In genomic region chr19:3935896-3936850, GRCm38 (mm10) we compare ENCODE assay signal across 1 mouse cellular context.
TF ChIP-seq lines count a peak whose summit lies in the region.

No protein-coding gene starts in this region.

TF ChIP-seq in CH12.LX, 34 proteins besides CTCF, POLR2A, EP300 and RAD21:
- TF ChIP-seq GABPA (IDR thresholded peaks at IDR 0.05; ENCODE audit: insufficient replicate concordance, low read depth, low read length) (no peak), MAFK (IDR thresholded peaks at IDR 0.05; ENCODE audit: insufficient replicate concordance, low read length) (0 out of 2 replicates have a peak, but pooled peaks have one; percentile 39), BHLHE40 (IDR thresholded peaks at IDR 0.05; ENCODE audit: low read depth, low read length) (peak; percentile 90), RCOR1 (conservative IDR thresholded peaks at IDR 0.05; ENCODE audit: low read depth, low read length) (peak; percentile 96), MAX (IDR thresholded peaks at IDR 0.05; ENCODE audit: low read length) (peak; percentile 75), E2F4 (IDR thresholded peaks at IDR 0.05; ENCODE audit: insufficient replicate concordance, low read depth, low read length) (no peak), ZC3H11A (IDR thresholded peaks at IDR 0.05; ENCODE audit: low read depth, low read length) (no peak), NRF1 (IDR thresholded peaks at IDR 0.05; ENCODE audit: low read depth, low read length) (no peak), KAT2A (IDR thresholded peaks at IDR 0.05; ENCODE audit: insufficient replicate concordance, low read length) (no peak), MEF2A (IDR thresholded peaks at IDR 0.05; ENCODE audit: borderline replicate concordance, low read depth, low read length) (peak; percentile 91), HCFC1 (IDR thresholded peaks at IDR 0.05; ENCODE audit: low read depth, low read length) (peak; percentile 61), MYC (IDR thresholded peaks at IDR 0.05; ENCODE audit: low read depth, low read length) (peak; percentile 61; the same call in 1 of the 2 replicates), ELF1 (IDR thresholded peaks at IDR 0.05; ENCODE audit: low read depth, low read length) (peak; percentile 79), UBTF (IDR thresholded peaks at IDR 0.05; ENCODE audit: low read depth, low read length) (no peak; the same call in 1 of the 2 replicates), ZMIZ1 (IDR thresholded peaks at IDR 0.05; ENCODE audit: low read depth, low read length) (peak; percentile 7), PAX5 (IDR thresholded peaks at IDR 0.05; ENCODE audit: low read length) (no peak), SMC3 (IDR thresholded peaks at IDR 0.05; ENCODE audit: low read depth, low read length) (no peak; the same call in 1 of the 2 replicates), TCF12 (IDR thresholded peaks at IDR 0.05; ENCODE audit: low read depth, low read length) (peak; percentile 98), SIN3A (IDR thresholded peaks at IDR 0.05; ENCODE audit: low read length) (peak; percentile 74), ZKSCAN1 (IDR thresholded peaks at IDR 0.05; ENCODE audit: borderline replicate concordance, low read depth, low read length) (peak; percentile 33; the same call in 1 of the 2 replicates), ETS1 (conservative IDR thresholded peaks at IDR 0.05; ENCODE audit: low read depth, low read length) (peak; percentile 90), CHD1 (IDR thresholded peaks at IDR 0.05; ENCODE audit: low read depth, low read length) (peak; percentile 78; the same call in 1 of the 2 replicates), ZNF384 (IDR thresholded peaks at IDR 0.05; ENCODE audit: low read depth, low read length) (peak; percentile 95), IRF4 (IDR thresholded peaks at IDR 0.05; ENCODE audit: low read depth, low read length) (peak; percentile 95), JUN (IDR thresholded peaks at IDR 0.05; ENCODE audit: insufficient read depth, low read depth, low read length) (no peak), NELFE (IDR thresholded peaks at IDR 0.05; ENCODE audit: low read depth, low read length) (peak; percentile 35; the same call in 1 of the 2 replicates), USF1 (IDR thresholded peaks at IDR 0.05; ENCODE audit: low read depth, low read length) (no peak), POLR2AphosphoS2 (IDR thresholded peaks at IDR 0.05; ENCODE audit: low read depth, low read length) (no peak), MAZ (IDR thresholded peaks at IDR 0.05; ENCODE audit: low read depth, low read length) (peak; percentile 92), MXI1 (IDR thresholded peaks at IDR 0.05; ENCODE audit: low read depth, low read length) (peak; percentile 74), TBP (conservative IDR thresholded peaks at IDR 0.05; ENCODE audit: low read depth, low read length) (peak; percentile 50; the same call in 1 of the 2 replicates), USF2 (conservative IDR thresholded peaks at IDR 0.05; ENCODE audit: low read depth, low read length) (no peak), CHD2 (IDR thresholded peaks at IDR 0.05; ENCODE audit: low read length) (peak; percentile 96), JUND (conservative IDR thresholded peaks at IDR 0.05; ENCODE audit: low read depth, low read length) (peak; percentile 28; the same call in 1 of the 2 replicates)
TF ChIP-seq in CH12.LX: peak in this region for 22.
